ENCODE assay signal across 18 mouse cellular contexts in genomic region chr4:111400676-111401075, GRCm38 (mm10). TPM values are rescaled to one million over a fixed set of nuclear protein-coding genes. Genes with fewer than 3 reads are reported as not detected.
DNase-seq lines count a peak whose midpoint lies in the region; ATAC-seq and TF ChIP-seq lines count a peak whose summit lies in the region.
"Had no signal": no experiment of that assay in that cellular context is flagged by ENCODE, and none has a peak within 500 bp of the region (broad histone marks: within the 10 kb centered on the region; RNA-seq: fewer than 3 reads in every experiment).

No protein-coding gene starts in this region.

- in situ Hi-C loops in CH12.LX (cut with MboI; ENCODE audit: low pct_ligation_motif_present, low pct_unique_long_range_greater_than_20kb, low sequenced_read_pairs) = no loop called here

- no peaks in the 10 kb centered on the region for H3K79me2 ChIP-seq in CH12.LX (replicated peaks; ENCODE audit: control insufficient read depth, extremely low read depth, insufficient read depth, poor library complexity, severe bottlenecking)

- no peak overlapping the region for H3K27ac ChIP-seq in hindbrain, embryonic 14.5 days
- H3K27ac ChIP-seq in hindbrain, embryonic 11.5 days (ENCODE audit: low read depth, low read length) = no peak overlapping the region
- H3K27ac ChIP-seq in CH12.LX (ENCODE audit: insufficient read depth, low read depth) = no peak overlapping the region
- H3K27ac ChIP-seq: embryonic facial prominence, embryonic 10.5 days; forebrain, embryonic 15.5 days; heart, embryonic 13.5 days had no signal

- intact Hi-C loops in left cerebral cortex, postnatal 4 days (cut with DNase I) = no loop called here
- intact Hi-C loops in left cerebral cortex, postnatal 25 days (cut with DNase I) = no loop called here

- H3K27me3 ChIP-seq in hindbrain, embryonic 14.5 days (ENCODE audit: control insufficient read depth, insufficient read depth, low read length) = no peaks in the 10 kb centered on the region
- H3K27me3 ChIP-seq in hindbrain, embryonic 11.5 days (ENCODE audit: control insufficient read depth, insufficient read depth, low read length) = no peaks in the 10 kb centered on the region
- peaks cover 12% of the 10 kb centered on the region for H3K27me3 ChIP-seq in CH12.LX (replicated peaks)
- H3K27me3 ChIP-seq: forebrain, embryonic 15.5 days; heart, embryonic 13.5 days had no signal

- peak; percentile 27; the same call in 1 of the 2 replicates for ATAC-seq in hindbrain, embryonic 14.5 days (ENCODE audit: low FRiP score)
- ATAC-seq in hindbrain, embryonic 11.5 days (ENCODE audit: low FRiP score) = no peak
- ATAC-seq: forebrain, embryonic 15.5 days; inflammation-experienced regulatory T-cells, adult 6 months had no signal

- DNase-seq in hindbrain, embryonic 14.5 days (ENCODE audit: low spot score) = peak; percentile 37
- DNase-seq in hindbrain, embryonic 11.5 days (ENCODE audit: low spot score) = no peak
- DNase-seq in left cerebral cortex, postnatal 4 days = peak; percentile 8
- no peak for DNase-seq in left cerebral cortex, postnatal 25 days (ENCODE audit: low spot score in 2 of 2)
- DNase-seq in CH12.LX (ENCODE audit: extremely low read depth) = no peak
- DNase-seq in brain, embryonic 14.5 days (ENCODE audit: low read depth) = peak; percentile 38
- DNase-seq: adrenal gland, adult 8-10 months; adrenal gland, postnatal 36 days; cerebellum, adult 11 months; cerebellum, adult 9-10 months; gastrocnemius, postnatal 36 days; heart, adult 11 months; heart, postnatal 4 days; kidney, adult 11 months had no signal

- H3K36me3 ChIP-seq in hindbrain, embryonic 14.5 days (replicated peaks; ENCODE audit: control insufficient read depth, insufficient read depth) = no peaks in the 10 kb centered on the region
- no peaks in the 10 kb centered on the region for H3K36me3 ChIP-seq in hindbrain, embryonic 11.5 days (ENCODE audit: control insufficient read depth, insufficient read depth, low read length)
- no peaks in the 10 kb centered on the region for H3K36me3 ChIP-seq in CH12.LX (replicated peaks in 1 of 2; ENCODE audit: control insufficient read depth in 1 of 2, insufficient read depth in 1 of 2, low read length in 1 of 2)
- H3K36me3 ChIP-seq: embryonic facial prominence, embryonic 10.5 days; forebrain, embryonic 15.5 days; heart, embryonic 13.5 days had no signal

- H3K9ac ChIP-seq in hindbrain, embryonic 14.5 days = no peak overlapping the region
- H3K9ac ChIP-seq in hindbrain, embryonic 11.5 days (ENCODE audit: low read depth, low read length) = no peak overlapping the region
- H3K9ac ChIP-seq in CH12.LX (ENCODE audit: insufficient read depth, low read depth) = no peak overlapping the region
- H3K9ac ChIP-seq: forebrain, embryonic 15.5 days; heart, embryonic 13.5 days had no signal

- H3K4me3 ChIP-seq in hindbrain, embryonic 14.5 days (replicated peaks; ENCODE audit: low read length) = no peak overlapping the region
- H3K4me3 ChIP-seq in hindbrain, embryonic 11.5 days (ENCODE audit: low read depth, low read length) = no peak overlapping the region
- H3K4me3 ChIP-seq in CH12.LX (replicated peaks in 1 of 3; ENCODE audit: low read depth in 2 of 3, low read length in 2 of 3, poor library complexity in 1 of 3) = no peak overlapping the region
- H3K4me3 ChIP-seq: embryonic facial prominence, embryonic 10.5 days; forebrain, embryonic 15.5 days; heart, embryonic 13.5 days had no signal

- no peaks in the 10 kb centered on the region for H3K4me1 ChIP-seq in hindbrain, embryonic 14.5 days (replicated peaks; ENCODE audit: control insufficient read depth, insufficient read depth, low read length)
- H3K4me1 ChIP-seq in hindbrain, embryonic 11.5 days (replicated peaks; ENCODE audit: control insufficient read depth, insufficient read depth, low read length) = no peaks in the 10 kb centered on the region
- peaks cover 15 to 46% of the 10 kb centered on the region in 2 experiments for H3K4me1 ChIP-seq in CH12.LX (ENCODE audit: control insufficient read depth in 1 of 2, insufficient read depth in 2 of 2)
- H3K4me1 ChIP-seq: embryonic facial prominence, embryonic 10.5 days; heart, embryonic 13.5 days had no signal

- dilution Hi-C loops in CH12.LX (cut with MboI; ENCODE audit: extremely low pct_ligation_motif_present, extremely low pct_unique_long_range_greater_than_20kb, low sequenced_read_pairs) = no loop called here

- no peak for TF ChIP-seq CTCF in CH12.LX (conservative IDR thresholded peaks at IDR 0.05 in 1 of 2, IDR thresholded peaks at IDR 0.05 in 1 of 2; ENCODE audit: low read depth in 2 of 2, low read length in 2 of 2)
- TF ChIP-seq CTCF in brain, embryonic 14.5 days (IDR thresholded peaks at IDR 0.05; ENCODE audit: borderline replicate concordance, extremely low read depth, insufficient read depth, insufficient read length) = no peak

- no peak overlapping the region for H3K4me2 ChIP-seq in hindbrain, embryonic 14.5 days (replicated peaks)
- H3K4me2 ChIP-seq in hindbrain, embryonic 11.5 days (replicated peaks; ENCODE audit: low read depth, low read length) = no peak overlapping the region
- no peak overlapping the region for H3K4me2 ChIP-seq in CH12.LX (ENCODE audit: insufficient read depth, low read depth, poor library complexity, severe bottlenecking)
- H3K4me2 ChIP-seq: forebrain, embryonic 15.5 days; heart, embryonic 13.5 days had no signal

- no peak for TF ChIP-seq POLR2A in CH12.LX (IDR thresholded peaks at IDR 0.05; ENCODE audit: low read depth, low read length)
- TF ChIP-seq POLR2A in brain, embryonic 14.5 days (IDR thresholded peaks at IDR 0.05; ENCODE audit: borderline replicate concordance, extremely low read depth, insufficient read depth, insufficient read length, poor library complexity, severe bottlenecking) = no peak

- TF ChIP-seq EP300 in CH12.LX (IDR thresholded peaks at IDR 0.05; ENCODE audit: low read length) = no peak

- WGBS in hindbrain, embryonic 14.5 days = 45% methylated on average over 2 of the region's 2 CpGs
- 64% methylated on average over 2 of the region's 2 CpGs for whole genome bisulfite sequencing in hindbrain, embryonic 11.5 days

- no peak for TF ChIP-seq RAD21 in CH12.LX (IDR thresholded peaks at IDR 0.05; ENCODE audit: low read depth, low read length)

- H3K9me3 ChIP-seq in hindbrain, embryonic 14.5 days (ENCODE audit: control insufficient read depth, low read length) = no peaks in the 10 kb centered on the region
- no peaks in the 10 kb centered on the region for H3K9me3 ChIP-seq in hindbrain, embryonic 11.5 days (ENCODE audit: control insufficient read depth, low read length)
- H3K9me3 ChIP-seq in CH12.LX (replicated peaks; ENCODE audit: low read length) = no peaks in the 10 kb centered on the region
- H3K9me3 ChIP-seq: embryonic facial prominence, embryonic 10.5 days; forebrain, embryonic 15.5 days; heart, embryonic 13.5 days had no signal

TF ChIP-seq in CH12.LX, 34 proteins besides CTCF, POLR2A, EP300 and RAD21:
- no peak for TF ChIP-seq GABPA (IDR thresholded peaks at IDR 0.05; ENCODE audit: insufficient replicate concordance, low read depth, low read length)
- 0 out of 2 replicates have a peak, but pooled peaks have one; percentile 27 for TF ChIP-seq SIN3A (IDR thresholded peaks at IDR 0.05; ENCODE audit: low read length)

RNA-seq across cellular contexts. Expression of gene Bend5, which starts 14.1 kb away (rescaled TPM):
- polyA plus RNA-seq in hindbrain, embryonic 14.5 days (2014; fragmentation: Nextera tagmentation; extraction: Ambion mirVana) = 66.8 and 68.0 TPM in 2 replicates
- polyA plus RNA-seq in hindbrain, embryonic 11.5 days (2014; fragmentation: Nextera tagmentation; extraction: Ambion mirVana) = 48.8 and 51.8 TPM in 2 replicates
- total RNA-seq in left cerebral cortex, postnatal 4 days (2021) = 10 to 100 TPM; 25.4 to 28.5 TPM
- total RNA-seq in left cerebral cortex, postnatal 25 days (2021) = 10 to 100 TPM; 17.3 to 18.3 TPM
- 21.8 and 27.1 TPM in 2 replicates for total RNA-seq in CH12.LX (2012; rRNA removed)
- 14.8 and 15.6 TPM in 2 replicates for total RNA-seq in CH12.LX (2014; rRNA removed)
- 19.3 and 25.9 TPM in 2 replicates for polyA plus RNA-seq in CH12.LX (2012; ENCODE audit: insufficient read length, low read depth)
- 51.9 and 53.1 TPM in 2 replicates for polyA plus RNA-seq in brain, embryonic 14.5 days (2012; rRNA removed)

Comparison
In these comparisons a context has a peak if more than half of its experiments do, and no peak if none do; other contexts are left out.
1. DNase-seq: peak in hindbrain, embryonic 14.5 days (single experiment), left cerebral cortex, postnatal 4 days (single experiment) and brain, embryonic 14.5 days (single experiment); none in hindbrain, embryonic 11.5 days (single experiment), left cerebral cortex, postnatal 25 days (0 of 2) and CH12.LX (single experiment).